Mouse (Mus musculus) neural tube, embryonic 10.5 days (tissue): ENCODE results near the gene Tecpr1.
A peak's percentile ranks its signal among the peaks of the same experiment; 100 is the strongest.

Source experiments
- DNase-seq: peaks from one replicate; pipeline ENCODE4 v3.0.0-alpha.2; 2017; ENCODE audit warnings: low spot score; ENCODE audit errors: extremely low spot score

Gene Tecpr1

GRCm38 (mm10) chr5:144215992-144216391, 7.4 kb downstream of the Tecpr1 start:
- no peak for DNase-seq

DNA sequence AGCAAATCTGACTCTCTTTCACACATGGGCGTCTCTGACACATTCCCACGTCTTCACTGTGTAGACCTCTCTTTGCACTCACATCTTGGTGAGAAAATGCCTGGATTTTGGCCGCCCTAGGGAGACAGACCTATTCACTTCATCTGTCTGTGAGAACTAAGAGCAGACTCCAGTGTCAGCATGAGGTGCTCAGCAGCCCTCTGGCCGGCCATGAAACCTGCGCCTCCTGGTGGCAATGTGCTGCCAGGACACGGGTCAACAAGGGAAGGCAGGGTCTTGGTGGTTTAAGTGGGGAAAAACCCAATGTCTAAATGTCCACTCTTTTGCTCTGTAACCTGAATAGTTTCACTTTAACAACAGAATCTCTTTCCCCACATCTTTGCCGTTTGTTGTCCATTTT, 9.0 kb downstream of the Tecpr1 start:
- DNase-seq, result peak; percentile 61

GRCm38 (mm10) chr5:144207478-144207877, 15.9 kb downstream of the Tecpr1 start:
- DNase-seq, result peak; percentile 51

DNA sequence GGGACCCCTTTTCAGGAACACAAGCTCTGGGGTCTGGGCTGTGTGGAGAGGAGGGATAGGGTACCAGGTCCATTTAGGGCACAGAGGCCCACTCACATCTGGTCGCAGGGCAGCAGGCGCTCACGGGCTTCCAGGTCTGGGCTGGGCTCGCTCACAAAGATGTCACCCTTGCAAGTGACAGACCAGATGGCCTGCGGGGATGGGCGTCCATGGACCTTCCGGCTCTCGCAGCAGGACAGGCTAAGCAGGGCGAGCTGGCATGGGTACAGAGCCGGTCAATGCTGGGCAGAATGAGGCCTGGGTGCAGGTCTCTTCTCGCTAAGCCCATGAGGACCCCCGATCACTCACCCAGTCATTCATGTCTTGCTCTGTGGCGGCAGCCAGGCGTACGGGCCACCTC, 17.3 kb downstream of the Tecpr1 start:
- DNase-seq, result no peak

DNA sequence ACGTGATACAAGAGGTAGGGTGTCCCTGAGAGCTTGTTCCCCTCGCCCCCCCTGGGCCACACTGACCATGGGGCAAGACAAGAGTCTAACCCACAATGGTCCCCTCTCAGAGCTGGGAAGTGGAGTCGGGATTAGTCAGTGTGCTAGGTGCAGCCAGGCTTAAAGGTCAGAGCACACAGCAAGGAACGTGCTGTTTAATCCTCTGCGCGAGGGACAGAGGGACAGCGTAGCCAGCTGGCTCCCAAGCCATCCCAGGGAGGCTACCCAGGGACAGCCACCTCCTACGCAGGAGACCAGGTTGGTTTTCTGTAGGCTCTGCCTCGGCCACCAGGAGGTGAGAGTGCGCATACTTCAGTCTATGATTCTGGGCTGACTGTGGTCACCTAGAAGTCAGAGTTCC, 18.5 kb downstream of the Tecpr1 start:
- no peak for DNase-seq

DNA sequence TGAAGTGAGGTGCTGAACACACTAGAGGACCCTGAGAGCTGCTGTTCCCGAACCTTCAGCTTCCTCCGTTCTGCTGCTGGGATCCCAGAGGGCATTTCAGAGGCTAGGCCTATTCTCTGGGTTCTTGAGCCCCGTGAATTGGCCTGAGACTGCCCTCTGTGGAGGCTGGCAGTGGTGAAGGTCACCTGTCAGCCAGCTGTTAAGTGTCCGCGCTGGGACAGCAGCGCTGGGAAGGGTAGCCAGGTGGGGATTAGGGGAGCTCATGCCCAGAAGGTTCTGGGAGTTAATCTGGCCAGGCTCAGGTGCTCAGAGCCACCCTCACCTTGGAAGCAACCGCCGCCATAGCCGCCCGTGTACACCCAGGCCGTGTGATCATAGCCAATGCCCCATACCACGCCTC, 19.1 kb downstream of the Tecpr1 start:
- no peak for DNase-seq

GRCm38 (mm10) chr5:144203398-144203959, 19.9 kb downstream of the Tecpr1 start:
- no peak for DNase-seq

- no peak for DNase-seq
Observed at GRCm38 (mm10) chr5:144202430-144202829, 21.0 kb downstream of the Tecpr1 start.

GRCm38 (mm10) chr5:144200616-144201015, 22.8 kb downstream of the Tecpr1 start:
- DNase-seq, result no peak

GRCm38 (mm10) chr5:144195567-144195966, 27.8 kb downstream of the Tecpr1 start:
- no peak for DNase-seq

DNA sequence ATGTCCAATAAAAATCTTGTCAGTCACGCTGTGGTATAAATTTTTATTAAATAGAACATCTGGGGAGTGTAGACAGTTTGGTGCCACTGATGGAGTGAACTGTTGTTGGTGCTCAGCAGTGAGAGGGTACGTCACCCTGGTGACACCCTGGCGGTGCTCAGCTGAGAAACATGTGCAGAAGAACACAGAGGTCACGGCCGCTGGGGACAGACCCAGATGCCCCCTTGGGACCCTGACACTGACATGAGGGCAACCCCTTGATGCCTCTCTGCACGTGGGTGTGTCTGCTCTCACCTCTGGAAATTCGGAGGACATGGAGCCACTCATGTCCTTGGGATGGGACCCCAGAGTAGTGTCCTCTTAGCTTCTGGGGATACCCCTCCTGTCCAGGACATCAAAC, 29.0 kb downstream of the Tecpr1 start:
- DNase-seq, result no peak

GRCm38 (mm10) chr5:144192673-144193072, 30.7 kb downstream of the Tecpr1 start:
- DNase-seq, result no peak

- DNase-seq, result peak; percentile 40
Observed at GRCm38 (mm10) chr5:144191026-144191425, 32.4 kb downstream of the Tecpr1 start.

- peak; percentile 50 for DNase-seq
Observed at GRCm38 (mm10) chr5:144189950-144190583, 33.3 kb downstream of the Tecpr1 start, which contains the start of gene Bhlha15. Gene Bhlha15 (plus strand): TSS chr5:144190286.

GRCm38 (mm10) chr5:144189327-144189726, 34.1 kb downstream of the Tecpr1 start:
- no peak for DNase-seq

DNA sequence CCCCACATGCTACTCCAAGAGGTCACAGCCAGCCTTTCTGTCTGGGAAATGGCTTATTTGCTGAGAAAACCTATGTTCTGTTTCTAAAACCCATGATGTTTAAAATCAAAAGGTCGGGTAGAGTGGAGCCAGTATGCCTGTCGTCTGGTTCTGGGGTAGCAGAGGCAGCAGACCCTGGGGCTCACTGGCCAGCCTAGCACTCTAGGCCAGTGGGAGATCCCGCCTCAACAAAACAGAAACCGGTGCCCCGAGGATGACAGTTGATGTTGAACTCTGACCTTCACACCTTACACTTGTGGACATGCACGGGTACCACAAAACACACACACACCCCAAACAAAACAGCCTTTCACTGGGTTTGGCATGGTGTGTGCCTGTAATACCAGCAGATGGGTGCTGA, 35.0 kb downstream of the Tecpr1 start:
- DNase-seq, result no peak

- DNase-seq, result no peak
Observed at GRCm38 (mm10) chr5:144184350-144185045, 38.9 kb downstream of the Tecpr1 start.

DNA sequence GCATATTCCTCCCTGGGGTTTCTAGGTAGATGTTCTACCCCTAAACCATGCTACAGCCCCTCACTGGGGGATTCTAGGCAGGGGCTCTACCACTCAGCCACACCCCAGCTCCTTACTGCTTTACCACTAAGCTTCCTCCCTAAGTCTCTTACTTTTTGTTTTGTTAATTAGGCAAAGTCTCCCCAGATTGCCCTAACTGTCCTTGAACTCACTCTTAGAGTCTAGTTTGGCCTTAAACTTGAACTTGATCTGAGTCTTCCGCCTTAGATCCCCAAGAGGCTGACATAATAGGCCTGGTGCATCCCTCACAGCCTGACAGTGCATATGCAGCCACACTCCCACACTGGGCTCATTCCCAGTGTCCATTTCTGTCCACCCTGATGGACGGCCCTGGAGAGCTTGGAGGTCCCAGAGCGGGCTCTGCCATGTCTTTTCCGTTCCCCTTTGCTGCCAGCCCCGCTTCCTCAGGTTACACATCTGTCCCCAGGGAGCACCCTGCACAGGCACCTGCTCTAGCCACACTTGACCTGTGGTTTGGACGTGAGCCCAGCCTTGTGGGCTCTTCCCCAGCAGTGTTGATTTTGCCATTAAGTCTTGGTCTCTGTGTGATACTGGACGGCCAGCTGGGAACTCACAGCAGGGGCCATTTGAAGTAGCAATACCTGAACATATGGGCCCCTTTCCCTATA, 39.6 kb downstream of the Tecpr1 start:
- DNase-seq, result no peak

- DNase-seq, result no peak
Observed at GRCm38 (mm10) chr5:144183248-144183559, 40.2 kb downstream of the Tecpr1 start.

- no peak for DNase-seq
Observed at GRCm38 (mm10) chr5:144182542-144183247, 40.7 kb downstream of the Tecpr1 start.

GRCm38 (mm10) chr5:144181249-144181648, 42.2 kb downstream of the Tecpr1 start:
- no peak for DNase-seq

DNA sequence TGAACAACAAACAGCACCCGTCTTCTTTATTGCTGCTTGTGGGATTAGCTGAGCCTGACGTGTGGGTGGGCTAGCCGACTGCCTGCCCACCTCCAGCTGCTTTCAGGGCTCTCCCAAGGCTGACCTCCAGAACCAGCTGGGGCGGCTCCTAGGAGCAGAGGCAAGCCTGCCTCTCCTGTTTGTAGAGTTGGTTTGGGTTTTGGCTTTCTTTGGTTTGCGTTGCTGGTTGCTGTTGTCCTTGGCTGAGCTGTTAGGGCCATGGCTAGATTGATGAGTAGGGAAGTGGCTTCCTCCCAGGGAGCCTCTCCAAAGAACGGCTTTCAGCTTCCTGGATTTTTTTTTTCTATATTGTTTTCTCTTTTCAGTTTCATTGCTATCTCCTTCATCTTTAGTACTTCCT, 45.2 kb downstream of the Tecpr1 start:
- DNase-seq, result no peak
